Mouse (Mus musculus) CH12.LX (cell line): ENCODE measurements around the gene Dmtf1. TPM values are rescaled to one million over a fixed set of nuclear protein-coding genes. Genes with fewer than 3 reads are reported as not detected.
"Not testable (repeated sequence)": the region's sequence is repeated elsewhere in the genome, so short reads cannot be mapped to it uniquely, and the experiment has no call there.

ENCODE experiments used
- DNase-seq: peaks from one replicate; pipeline ENCODE4 v3.0.0-alpha.2; 2013; ENCODE audit errors: extremely low read depth
- H3K27ac ChIP-seq: 2 replicates; pipeline ENCODE4 v1.5.1; 2012; ENCODE audit warnings: low read depth, mild to moderate bottlenecking, control low read depth, moderate library complexity; ENCODE audit not compliant: insufficient read depth
- H3K27me3 ChIP-seq: replicated peaks from 2 replicates; pipeline ENCODE3; 2012; ENCODE audit warnings: inconsistent platforms
- H3K36me3 ChIP-seq, 2 experiments: replicated peaks in 1 of 2; 2 replicates each; pipeline versions ENCODE3 to v1.6.1; 2012; ENCODE audit warnings: inconsistent platforms in 1 of 2, low read length in 1 of 2, mild to moderate bottlenecking in 1 of 2, mixed read lengths in 1 of 2, moderate library complexity in 1 of 2; ENCODE audit not compliant: control insufficient read depth in 1 of 2, insufficient read depth in 1 of 2
- H3K4me1 ChIP-seq, 2 experiments: 2 replicates each; pipeline ENCODE4 v1.6.1; 2012; ENCODE audit warnings: inconsistent platforms in 1 of 2, moderate library complexity in 1 of 2; ENCODE audit not compliant: insufficient read depth in 2 of 2, control insufficient read depth in 1 of 2
- H3K4me2 ChIP-seq: 2 replicates; pipeline ENCODE4 v1.6.1; 2012; ENCODE audit warnings: low read depth, mild to moderate bottlenecking, control low read depth; ENCODE audit not compliant: poor library complexity, insufficient read depth, severe bottlenecking
- H3K4me3 ChIP-seq, 3 experiments: fragments of 150-350 bp in 1 of 3; sonication (generic) in 1 of 3; replicated peaks in 1 of 3; 2 replicates each; pipeline versions ENCODE3 to v1.5.1; 2011 to 2012; ENCODE audit warnings: low read depth in 2 of 3, low read length in 2 of 3, mild to moderate bottlenecking in 2 of 3, moderate library complexity in 2 of 3, control low read depth in 1 of 3, improper control_type of control experiment in 1 of 3, inconsistent platforms in 1 of 3, mixed read lengths in 1 of 3; ENCODE audit not compliant: poor library complexity in 1 of 3
- H3K79me2 ChIP-seq: replicated peaks from 2 replicates; pipeline ENCODE4 v1.6.1; 2012; ENCODE audit warnings: mild to moderate bottlenecking, moderate library complexity; ENCODE audit not compliant: control insufficient read depth, poor library complexity, insufficient read depth, severe bottlenecking; ENCODE audit errors: extremely low read depth
- H3K9ac ChIP-seq: 2 replicates; pipeline ENCODE4 v1.6.1; 2012; ENCODE audit warnings: low read depth, mild to moderate bottlenecking, control low read depth, moderate library complexity; ENCODE audit not compliant: insufficient read depth
- H3K9me3 ChIP-seq: replicated peaks from 2 replicates; pipeline ENCODE3; 2012; ENCODE audit warnings: low read length, inconsistent platforms, mixed read lengths
- CTCF ChIP-seq, 2 experiments: IDR thresholded peaks in 1 of 2; conservative IDR thresholded peaks in 1 of 2; 2 replicates each; pipeline ENCODE4 v1.5.1; 2011 to 2012; ENCODE audit warnings: low read depth in 2 of 2, low read length in 2 of 2, improper control_type of control experiment in 1 of 2, inconsistent platforms in 1 of 2, mild to moderate bottlenecking in 1 of 2, moderate library complexity in 1 of 2
- MAX ChIP-seq: IDR thresholded peaks from 2 replicates; pipeline ENCODE4 v1.6.1; 2011; ENCODE audit warnings: low read length, improper control_type of control experiment
- POLR2A ChIP-seq: IDR thresholded peaks from 2 replicates; pipeline ENCODE4 v1.6.1; 2011; ENCODE audit warnings: low read depth, mild to moderate bottlenecking, improper control_type of control experiment, low read length
- RAD21 ChIP-seq: IDR thresholded peaks from 2 replicates; pipeline ENCODE4 v1.6.1; 2011; ENCODE audit warnings: low read depth, mild to moderate bottlenecking, low read length, improper control_type of control experiment, moderate library complexity
- SMC3 ChIP-seq: IDR thresholded peaks from 2 replicates; pipeline ENCODE4 v1.6.1; 2011; ENCODE audit warnings: low read depth, low read length, improper control_type of control experiment
- ZC3H11A ChIP-seq: IDR thresholded peaks from 2 replicates; pipeline ENCODE4 v1.6.1; 2012; ENCODE audit warnings: low read depth, mild to moderate bottlenecking, inconsistent platforms, low read length, improper control_type of control experiment
- dilution Hi-C: fragments of 300-500 bp; cut with MboI; formaldehyde crosslinking; loops from 2 replicates; pipeline ENCODE4 v1.14.3; 2020; ENCODE audit warnings: low sequenced_read_pairs; ENCODE audit not compliant: extremely low pct_unique_long_range_greater_than_20kb, extremely low pct_ligation_motif_present
- in situ Hi-C: fragments of 300-500 bp; cut with MboI; formaldehyde crosslinking; loops from 3 replicates; pipeline ENCODE4 v1.14.3; 2019; ENCODE audit warnings: low sequenced_read_pairs, low pct_ligation_motif_present, low pct_unique_long_range_greater_than_20kb, mixed read lengths
- polyA plus RNA-seq: library from polyadenylated mRNA; unstranded; fragments of >175 nt; gene quantifications from 2 replicates; pipeline ENCODE4 v1.2.1, GENCODE M21; 2012; ENCODE audit warnings: low read depth; ENCODE audit not compliant: insufficient read length
- total RNA-seq, 2 experiments: library from RNA; depleted of rRNA; stranded (reverse); fragments of 300-350 nt in 1 of 2; fragments of >200 nt in 1 of 2; gene quantifications; 2 replicates each; pipeline ENCODE4 v1.2.3; 2012 to 2014

Gene Dmtf1
- total and polyA plus RNA-seq, 3 experiments: 18.1 to 36.8 (median 30.6) TPM

- H3K27ac ChIP-seq, H3K4me3 ChIP-seq, H3K9ac ChIP-seq, H3K27me3 ChIP-seq, H3K4me2 ChIP-seq, H3K9me3 ChIP-seq, H3K36me3 ChIP-seq, H3K79me2 ChIP-seq, dilution Hi-C loops: not testable (repeated sequence)
- in situ Hi-C loops: loop anchor here (10.0 kb wide), 1 partner anchor 255 kb away; no protein-coding TSS in a partner anchor
- DNase-seq: peak; percentile 27
- TF ChIP-seq CTCF (conservative IDR thresholded peaks at IDR 0.05 in 1 of 2, IDR thresholded peaks at IDR 0.05 in 1 of 2; ENCODE audit: low read depth in 2 of 2, low read length in 2 of 2): peak in 1 of 2 experiments; percentile 78; a peak in 2 of 4 replicates
- peak; percentile 79 for TF ChIP-seq SMC3
- TF ChIP-seq ZC3H11A: peak; percentile 64
- TF ChIP-seq RAD21: peak; percentile 82
- peaks cover 0 to 22% of the 10 kb centered on the region in 2 experiments; a peak in 2 of 4 replicates for H3K4me1 ChIP-seq
Observed at GRCm38 (mm10) chr5:9169328-9170005, 7.9 kb upstream of the Dmtf1 start.

- DNase-seq: no peak
- dilution Hi-C loops: no loop called here
Observed at GRCm38 (mm10) chr5:9166366-9166765, 4.8 kb upstream of the Dmtf1 start.

GRCm38 (mm10) chr5:9165151-9165550 is 3.6 kb upstream of the Dmtf1 start:
- dilution Hi-C loops, H3K27me3 ChIP-seq, H3K9me3 ChIP-seq, H3K4me2 ChIP-seq, H3K4me3 ChIP-seq, H3K27ac ChIP-seq, DNase-seq, H3K9ac ChIP-seq, H3K36me3 ChIP-seq: not testable (repeated sequence)
- in situ Hi-C loops: loop anchor here (10.0 kb wide), 1 partner anchor 260 kb away; no protein-coding TSS in a partner anchor
- Histone ChIP-seq H3K4me1 (peaks cover 0 to 15% of the 10 kb centered on the region in 2 experiments; a peak in 3 of 4 replicates), H3K79me2 (peaks cover 10% of the 10 kb centered on the region)

More at GRCm38 (mm10) chr5:9166366-9166765, 4.8 kb upstream of the Dmtf1 start:
- in situ Hi-C loops: loop anchor here (10.0 kb wide), 1 partner anchor 258 kb away; no protein-coding TSS in a partner anchor
- H3K4me3 ChIP-seq: no peak overlapping the region
- no peaks in the 10 kb centered on the region for H3K36me3 ChIP-seq
- H3K27me3 ChIP-seq: no peaks in the 10 kb centered on the region
- TF ChIP-seq POLR2A (no peak), MAX (no peak)
- H3K4me1 ChIP-seq: peaks cover 0 to 15% of the 10 kb centered on the region in 2 experiments; a peak in 3 of 4 replicates
- peaks cover under 1% of the 10 kb centered on the region for H3K79me2 ChIP-seq
- no peak overlapping the region for H3K27ac ChIP-seq
- no peak overlapping the region for H3K4me2 ChIP-seq
- no peak overlapping the region for H3K9ac ChIP-seq
- no peaks in the 10 kb centered on the region for H3K9me3 ChIP-seq
